ENCODE assay signal across 9 mouse cellular contexts in genomic region chr10:40347461-40347954, GRCm38 (mm10). TPM values are rescaled to one million over a fixed set of nuclear protein-coding genes. Genes with fewer than 3 reads are reported as not detected.
DNase-seq lines count a peak whose midpoint lies in the region; ATAC-seq and TF ChIP-seq lines count a peak whose summit lies in the region.
"Had no signal": no experiment of that assay in that cellular context is flagged by ENCODE, and none has a peak within 500 bp of the region (broad histone marks: within the 10 kb centered on the region; RNA-seq: fewer than 3 reads in every experiment).

No protein-coding gene starts in this region.

- peak overlapping the region; percentile 69; the same call in 1 of the 2 replicates for H3K4me2 ChIP-seq in kidney, embryonic 16.5 days (replicated peaks; ENCODE audit: low read depth, low read length)
- peak overlapping the region; percentile 58; the same call in 1 of the 2 replicates for H3K4me2 ChIP-seq in forebrain, embryonic 14.5 days (ENCODE audit: low read length)
- H3K4me2 ChIP-seq in midbrain, embryonic 12.5 days (replicated peaks) = peak overlapping the region; percentile 67; the same call in 1 of the 2 replicates

- 56% methylated on average over 9 of the region's 9 CpGs for WGBS in kidney, embryonic 16.5 days
- 74% methylated on average over 9 of the region's 9 CpGs for WGBS in forebrain, embryonic 14.5 days
- WGBS in midbrain, embryonic 12.5 days = 80% methylated on average over 9 of the region's 9 CpGs

- H3K27ac ChIP-seq in kidney, embryonic 16.5 days (ENCODE audit: low read length) = no peak overlapping the region; the same call in 1 of the 2 replicates
- peak overlapping the region; percentile 95; the same call in 1 of the 2 replicates for H3K27ac ChIP-seq in forebrain, embryonic 14.5 days (ENCODE audit: low read depth, low read length)
- H3K27ac ChIP-seq in midbrain, embryonic 12.5 days (replicated peaks) = 0 out of 2 replicates have a peak overlapping the region, but pooled peaks have one; percentile 96

- no peak for ATAC-seq in kidney, embryonic 16.5 days (ENCODE audit: low FRiP score, low TSS enrichment)
- ATAC-seq in G1E (ENCODE audit: extremely low read depth, insufficient number of reproducible peaks, low FRiP score, poor library complexity, severe bottlenecking) = no peak
- no peak for ATAC-seq in forebrain, embryonic 14.5 days
- ATAC-seq in midbrain, embryonic 12.5 days (ENCODE audit: low FRiP score, low read depth) = no peak

- no peak for DNase-seq in kidney, postnatal 10 days
- no peak for DNase-seq in G1E (ENCODE audit: low spot score)
- DNase-seq in forebrain, embryonic 14.5 days (ENCODE audit: low spot score) = no peak
- no peak for DNase-seq in right cerebral cortex, adult 18-20 months
- DNase-seq in right cerebral cortex, postnatal 4 days = no peak
- DNase-seq in embryo, embryonic 11 days = no peak

- H3K4me3 ChIP-seq in kidney, embryonic 16.5 days (ENCODE audit: low read length) = no peak overlapping the region
- peak overlapping the region; percentile 99; the same call in 1 of the 2 replicates for H3K4me3 ChIP-seq in G1E (ENCODE audit: low read depth, low read length)
- H3K4me3 ChIP-seq in forebrain, embryonic 14.5 days (ENCODE audit: low read depth, low read length) = no peak overlapping the region
- peak overlapping the region; percentile 92; the same call in 1 of the 2 replicates for H3K4me3 ChIP-seq in midbrain, embryonic 12.5 days

- H3K4me1 ChIP-seq in kidney, embryonic 16.5 days (ENCODE audit: insufficient read depth, low read length) = peaks cover 12% of the 10 kb centered on the region; the same call in 1 of the 2 replicates
- peaks cover 37% of the 10 kb centered on the region for H3K4me1 ChIP-seq in G1E (ENCODE audit: insufficient read depth, low read depth, low read length)
- H3K4me1 ChIP-seq in forebrain, embryonic 14.5 days (ENCODE audit: control insufficient read depth, insufficient read depth, low read length) = peaks cover 13% of the 10 kb centered on the region
- H3K4me1 ChIP-seq in midbrain, embryonic 12.5 days = peaks cover 19% of the 10 kb centered on the region

- no peaks in the 10 kb centered on the region for H3K27me3 ChIP-seq in kidney, embryonic 16.5 days (ENCODE audit: insufficient read depth, low read length)
- no peaks in the 10 kb centered on the region for H3K27me3 ChIP-seq in G1E (ENCODE audit: insufficient read depth, low read length)
- no peaks in the 10 kb centered on the region for H3K27me3 ChIP-seq in forebrain, embryonic 14.5 days (replicated peaks; ENCODE audit: control insufficient read depth, insufficient read depth, low read length)
- no peaks in the 10 kb centered on the region for H3K27me3 ChIP-seq in midbrain, embryonic 12.5 days
- H3K27me3 ChIP-seq: embryonic facial prominence, embryonic 15.5 days had no signal

- TF ChIP-seq CTCF in G1E (IDR thresholded peaks at IDR 0.05; ENCODE audit: low read depth, low read length) = no peak

- H3K9me3 ChIP-seq in kidney, embryonic 16.5 days (ENCODE audit: low read length) = no peaks in the 10 kb centered on the region
- no peaks in the 10 kb centered on the region for H3K9me3 ChIP-seq in G1E (replicated peaks)
- H3K9me3 ChIP-seq in forebrain, embryonic 14.5 days (replicated peaks; ENCODE audit: control insufficient read depth, low read length) = no peaks in the 10 kb centered on the region
- H3K9me3 ChIP-seq in midbrain, embryonic 12.5 days = no peaks in the 10 kb centered on the region
- H3K9me3 ChIP-seq: embryonic facial prominence, embryonic 15.5 days had no signal

- no peaks in the 10 kb centered on the region for H3K36me3 ChIP-seq in kidney, embryonic 16.5 days (ENCODE audit: insufficient read depth, low read length)
- peaks cover 4% of the 10 kb centered on the region for H3K36me3 ChIP-seq in G1E (replicated peaks)
- no peaks in the 10 kb centered on the region for H3K36me3 ChIP-seq in forebrain, embryonic 14.5 days (ENCODE audit: control insufficient read depth, insufficient read depth, low read length)
- H3K36me3 ChIP-seq in midbrain, embryonic 12.5 days = no peaks in the 10 kb centered on the region
- H3K36me3 ChIP-seq: embryonic facial prominence, embryonic 15.5 days had no signal

- H3K9ac ChIP-seq in kidney, embryonic 16.5 days (replicated peaks; ENCODE audit: low read length) = no peak overlapping the region
- H3K9ac ChIP-seq in forebrain, embryonic 14.5 days (ENCODE audit: low read length) = no peak overlapping the region; the same call in 1 of the 2 replicates
- peak overlapping the region; percentile 28; the same call in 1 of the 2 replicates for H3K9ac ChIP-seq in midbrain, embryonic 12.5 days (replicated peaks)

RNA-seq across cellular contexts. Expression of gene Cdk19, which starts 8.1 kb away (rescaled TPM):
- polyA plus RNA-seq in kidney, embryonic 16.5 days (2015; fragmentation: Nextera tagmentation; extraction: Ambion mirVana) = 9.5 and 10.1 TPM in 2 replicates
- total RNA-seq in G1E (2014; fragmentation: Nextera tagmentation) (47.2 and 47.5 TPM in 2 replicates), G1E (2017) (25.9 and 29.1 TPM in 2 replicates)
- 7.8 and 8.5 TPM in 2 replicates for polyA plus RNA-seq in G1E (2012)
- 16.4 and 16.6 TPM in 2 replicates for polyA plus RNA-seq in forebrain, embryonic 14.5 days (2014; fragmentation: Nextera tagmentation; extraction: Ambion mirVana)
- 12.0 and 12.6 TPM in 2 replicates for polyA plus RNA-seq in midbrain, embryonic 12.5 days (2016; fragmentation: Nextera tagmentation; extraction: Ambion mirVana)

RNA-seq across cellular contexts. Expression of gene Amd1, which starts 45.5 kb away (rescaled TPM):
- polyA plus RNA-seq in kidney, embryonic 16.5 days (2015; fragmentation: Nextera tagmentation; extraction: Ambion mirVana) = 53.1 and 57.7 TPM in 2 replicates
- 198 and 202 TPM in 2 replicates for total RNA-seq in G1E (2014; fragmentation: Nextera tagmentation)
- 164 and 183 TPM in 2 replicates for total RNA-seq in G1E (2017)
- 4.2 and 7.7 TPM in 2 replicates for polyA plus RNA-seq in G1E (2012)
- polyA plus RNA-seq in forebrain, embryonic 14.5 days (2014; fragmentation: Nextera tagmentation; extraction: Ambion mirVana) = 50.7 and 69.4 TPM in 2 replicates
- 59.8 TPM in 2 replicates for polyA plus RNA-seq in midbrain, embryonic 12.5 days (2016; fragmentation: Nextera tagmentation; extraction: Ambion mirVana)

Comparison
In these comparisons a context has a peak if more than half of its experiments do, and no peak if none do; other contexts are left out.
1. H3K4me3 ChIP-seq: peak in G1E (single experiment) and midbrain, embryonic 12.5 days (single experiment); none in kidney, embryonic 16.5 days (single experiment) and forebrain, embryonic 14.5 days (single experiment).
2. Peak in every context shown above with its lines, with median percentiles within 50 percentile points of each other: H3K4me2 ChIP-seq.